Mouse (Mus musculus) ovary, postnatal 10 days (tissue): ENCODE results near the gene Sspo.
"Not testable (repeated sequence)": the region's sequence is repeated elsewhere in the genome, so short reads cannot be mapped to it uniquely, and the experiment has no call there.

Source experiments
- DNase-seq: peaks from one replicate; pipeline ENCODE4 v3.0.0; 2022; ENCODE audit warnings: low spot score

The Sspo gene

GRCm38 (mm10) chr6:48487747-48488725 is 40.0 kb downstream of the Sspo start:
- no peak for DNase-seq

GRCm38 (mm10) chr6:48489741-48490140 is 41.7 kb downstream of the Sspo start:
- DNase-seq = no peak

GRCm38 (mm10) chr6:48491361-48491760 is 43.3 kb downstream of the Sspo start:
- no peak for DNase-seq

DNA sequence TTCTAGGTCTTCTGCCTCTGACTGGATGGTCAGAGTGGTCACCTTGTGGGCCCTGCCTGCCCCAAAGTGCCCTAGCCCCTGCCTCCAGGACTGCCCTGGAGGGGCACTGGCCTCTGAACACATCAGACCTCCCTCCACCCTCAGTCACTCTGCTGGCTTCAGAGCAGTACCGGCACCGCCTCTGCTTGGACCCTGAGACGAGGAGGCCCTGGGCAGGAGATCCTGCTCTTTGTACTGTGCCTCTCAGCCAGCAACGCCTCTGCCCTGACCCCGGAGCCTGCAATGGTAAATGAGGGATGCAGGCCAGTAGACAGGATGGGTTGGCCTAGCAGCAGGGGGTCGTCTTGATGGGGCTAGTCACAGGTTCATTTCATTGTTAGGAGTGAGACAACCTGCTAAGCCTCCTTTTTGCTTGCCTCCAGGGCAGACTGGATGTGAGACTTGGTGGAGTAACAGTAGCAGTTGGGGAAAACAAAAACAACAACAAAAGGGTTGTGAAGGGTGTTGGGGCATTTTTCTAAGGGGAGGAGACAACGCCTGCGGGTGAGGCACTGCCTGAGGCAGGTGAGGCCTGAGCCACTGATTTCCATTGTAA is 45.2 kb downstream of the Sspo start:
- DNase-seq = no peak

DNA sequence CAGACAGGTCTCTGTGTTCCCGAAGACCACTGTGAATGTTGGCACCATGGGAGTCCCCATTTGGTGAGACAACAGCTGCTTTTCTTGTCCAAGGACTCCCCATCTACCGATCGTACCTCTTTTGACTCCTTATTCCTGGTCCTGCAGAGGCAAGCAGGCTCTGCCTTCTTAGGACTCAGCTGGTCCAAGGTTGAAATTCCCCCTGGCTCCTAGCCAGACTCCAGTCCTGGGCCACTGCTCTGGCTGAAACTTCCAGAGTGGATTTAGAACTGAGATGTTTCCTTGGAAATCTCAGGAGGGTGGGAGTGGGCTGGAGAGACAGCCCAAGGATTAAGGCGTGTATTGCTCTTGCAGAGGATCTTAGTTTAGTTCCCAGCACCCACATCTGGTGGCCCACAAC is 49.5 kb downstream of the Sspo start:
- no peak for DNase-seq

DNA sequence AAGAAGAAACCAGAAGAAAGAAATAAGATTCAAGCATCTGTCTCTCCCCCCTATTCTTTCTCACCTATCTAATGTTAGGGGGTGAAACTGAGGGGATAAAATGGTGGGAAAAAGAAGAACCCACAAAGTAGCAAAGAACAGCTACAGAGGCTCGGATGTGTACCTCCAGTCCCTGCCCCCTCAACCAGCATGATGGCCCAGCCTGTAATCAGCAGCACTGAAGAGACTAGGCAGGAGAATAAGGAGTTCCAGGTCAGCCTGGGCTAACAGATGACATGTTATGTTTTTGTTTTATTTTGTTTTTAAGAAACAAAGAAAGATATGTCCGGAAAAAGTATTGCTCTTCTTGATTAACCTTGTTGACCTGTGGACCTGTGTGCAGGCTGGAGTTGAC is 55.8 kb downstream of the Sspo start:
- no peak for DNase-seq

- DNase-seq = peak; percentile 54
Observed at GRCm38 (mm10) chr6:48504241-48504854, 56.3 kb downstream of the Sspo start.

GRCm38 (mm10) chr6:48508087-48508486 is 60.1 kb downstream of the Sspo start:
- DNase-seq = no peak

DNA sequence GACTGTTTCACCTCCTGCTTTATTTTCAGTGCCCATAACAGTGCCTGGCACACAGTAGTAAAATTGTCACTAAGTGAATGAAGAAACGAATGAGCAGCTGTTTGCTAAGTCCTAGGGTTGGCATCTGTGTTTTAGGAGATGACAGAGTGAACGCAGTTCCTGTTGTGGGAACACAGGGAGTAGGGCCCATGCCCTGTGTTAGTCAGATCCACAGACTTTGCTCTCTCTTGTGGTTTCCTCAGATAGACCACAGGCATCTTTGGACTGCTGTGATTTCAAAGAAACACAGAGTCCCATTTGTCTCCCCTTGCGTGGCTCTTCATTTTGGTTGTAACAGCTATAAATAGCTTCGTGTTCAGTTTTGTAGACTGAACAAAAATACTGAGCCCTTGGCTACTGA is 62.4 kb downstream of the Sspo start:
- DNase-seq = no peak

GRCm38 (mm10) chr6:48511861-48512260 is 63.8 kb downstream of the Sspo start:
- DNase-seq = no peak

- DNase-seq = not testable (repeated sequence)
Observed at GRCm38 (mm10) chr6:48524882-48525281, 76.9 kb downstream of the Sspo start.

DNA sequence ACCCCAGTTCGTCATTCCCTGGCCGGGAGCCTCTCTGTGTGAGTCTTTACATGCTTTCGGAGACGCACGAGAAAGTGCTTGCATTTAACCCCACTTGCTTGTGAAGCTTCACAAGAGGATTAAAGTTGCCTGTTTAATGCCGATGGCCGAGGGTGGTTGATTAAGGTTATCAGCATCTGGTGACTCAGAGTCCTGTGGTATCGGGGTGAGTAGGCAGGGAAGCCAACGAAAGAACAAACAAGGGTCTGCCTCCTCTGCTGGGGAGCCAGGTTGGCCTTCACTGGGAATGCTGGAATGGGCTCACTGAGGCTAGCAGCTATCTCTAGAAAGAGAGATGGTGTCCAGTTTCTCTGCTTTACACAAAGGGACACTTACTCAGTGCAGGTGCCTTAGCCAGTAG is 79.9 kb downstream of the Sspo start:
- no peak for DNase-seq

DNA sequence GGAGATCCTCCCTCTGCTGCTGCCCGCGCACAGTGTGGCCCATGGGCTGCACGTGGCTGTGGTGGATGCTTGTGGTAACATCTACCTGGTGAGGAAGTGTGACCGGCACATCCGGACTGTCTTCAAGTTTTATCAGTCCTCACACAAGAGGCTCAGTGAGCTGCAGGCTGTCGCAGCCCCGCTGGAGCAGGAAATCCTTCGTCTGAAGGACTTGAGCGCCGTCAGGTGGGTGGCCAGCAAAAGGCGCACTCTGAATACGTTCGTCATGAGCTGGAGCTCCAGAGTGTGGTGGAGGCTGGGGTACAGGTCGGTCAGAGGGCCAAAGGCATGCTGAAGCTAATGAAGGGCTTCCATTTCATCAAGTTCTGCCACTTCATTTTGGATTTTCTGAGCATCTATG is 81.2 kb downstream of the Sspo start:
- no peak for DNase-seq

GRCm38 (mm10) chr6:48529871-48530440 is 81.9 kb downstream of the Sspo start:
- no peak for DNase-seq

DNA sequence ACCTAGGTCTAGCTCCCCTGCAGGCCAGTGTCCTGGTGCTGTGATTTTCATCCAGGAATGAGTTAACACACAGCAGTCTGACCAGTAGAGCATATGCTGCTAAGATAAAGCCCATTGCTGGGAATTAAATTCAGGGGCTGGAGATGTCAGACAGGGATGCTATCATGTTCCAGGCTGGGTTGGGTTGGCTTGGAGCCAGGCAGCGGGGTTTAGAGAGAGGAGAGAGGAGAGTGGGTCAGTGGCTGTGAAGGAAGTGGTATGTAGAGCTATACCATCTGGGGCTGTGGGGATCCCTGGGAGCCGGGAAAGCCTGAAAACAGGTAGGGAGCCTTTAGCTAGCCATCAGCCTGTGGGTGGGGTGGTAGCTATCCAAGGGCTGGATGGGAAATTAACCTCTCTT is 82.8 kb downstream of the Sspo start:
- DNase-seq = no peak

- no peak for DNase-seq
Observed at GRCm38 (mm10) chr6:48533475-48533874, 85.4 kb downstream of the Sspo start.

DNA sequence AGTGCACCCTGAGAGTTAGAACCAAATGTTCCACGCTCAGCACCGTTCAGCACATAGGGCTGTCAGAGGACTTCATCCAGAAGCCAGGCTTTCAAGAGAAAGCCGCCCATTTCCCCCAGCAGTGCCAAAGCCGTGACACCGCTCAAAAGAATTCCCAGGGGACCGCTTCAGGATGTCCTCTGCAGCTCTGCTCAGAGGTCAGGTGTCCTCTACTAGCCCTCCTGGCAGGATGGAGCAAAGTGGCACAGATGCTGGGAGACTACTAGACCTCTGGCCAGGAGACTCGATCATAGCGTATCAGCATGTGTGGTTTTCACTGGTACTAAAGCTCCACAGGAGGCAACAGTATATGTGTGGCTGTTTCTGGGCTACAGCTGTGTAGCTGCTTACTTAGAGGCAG is 86.9 kb downstream of the Sspo start:
- no peak for DNase-seq

GRCm38 (mm10) chr6:48536091-48536490 is 88.1 kb downstream of the Sspo start:
- no peak for DNase-seq

- DNase-seq = peak; percentile 49
Observed at GRCm38 (mm10) chr6:48537105-48537954, 89.3 kb downstream of the Sspo start, which contains the start of gene Atp6v0e2. TSS of gene Atp6v0e2 (plus strand) at chr6:48537615.

DNA sequence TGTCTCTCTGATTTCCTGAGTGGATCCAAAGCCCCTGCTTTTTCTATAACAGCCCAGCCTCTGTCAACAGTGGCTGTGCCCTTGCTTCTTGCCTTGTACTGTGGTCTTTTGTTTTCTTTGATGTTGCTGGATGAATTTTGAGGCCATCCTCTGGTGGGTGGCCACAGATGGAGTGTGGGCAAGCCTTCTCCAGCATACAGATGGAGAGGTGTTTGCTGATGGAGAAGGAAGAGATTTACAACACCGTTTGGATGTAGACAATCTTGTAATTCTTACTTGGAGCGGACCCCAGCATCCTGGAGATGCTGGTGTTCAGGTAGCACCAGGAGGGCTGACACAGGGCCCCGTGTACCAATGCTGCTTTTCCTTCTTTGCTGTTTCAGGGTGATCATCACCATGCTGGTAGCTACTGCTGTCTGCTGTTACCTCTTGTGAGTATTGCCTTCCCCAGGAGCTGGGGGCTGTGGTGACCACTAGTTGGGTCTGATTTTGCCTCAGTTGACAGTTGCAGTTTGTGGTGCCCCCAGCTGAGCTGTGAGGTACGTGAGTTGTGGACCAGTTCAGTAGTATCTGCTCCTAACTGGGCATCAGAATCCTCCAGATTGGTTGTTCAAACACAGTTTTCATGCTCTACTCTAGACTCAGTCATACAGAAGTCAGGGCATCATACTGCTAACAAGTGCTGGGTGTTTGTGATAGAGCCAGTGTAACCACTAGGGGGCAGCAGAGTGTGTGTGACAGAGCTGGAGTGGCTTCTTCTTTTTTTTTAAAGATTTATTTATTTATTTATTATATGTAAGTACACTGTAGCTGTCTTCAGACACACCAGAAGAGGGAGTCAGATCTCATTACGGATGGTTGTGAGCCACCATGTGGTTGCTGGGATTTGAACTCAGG is 91.1 kb downstream of the Sspo start:
- DNase-seq = no peak

GRCm38 (mm10) chr6:48539860-48540259 is 91.8 kb downstream of the Sspo start:
- DNase-seq = no peak
